Mouse (Mus musculus) liver, embryonic 14.5 days (tissue): ENCODE data around the gene Sh3bgrl3. TPM values are rescaled to one million over a fixed set of nuclear protein-coding genes. Genes with fewer than 3 reads are reported as not detected.

Experiments
- ATAC-seq: fragments of 200-750 bp; cut with Nextera tagmentation; 2 replicates; pipeline ENCODE4 v1.8.0; 2017; ENCODE audit warnings: moderate number of reproducible peaks, mild to moderate bottlenecking, moderate library complexity; ENCODE audit not compliant: insufficient read depth
- DNase-seq, 3 experiments: peaks; one replicate each; pipeline ENCODE4 v3.0.0-alpha.2; 2012 to 2013; ENCODE audit warnings: low read depth in 3 of 3, low spot score in 3 of 3
- H3K27ac ChIP-seq: fragments of 300-500 bp; sonication (generic); 2 replicates; pipeline ENCODE4 v1.5.1; 2014; ENCODE audit warnings: moderate library complexity, mild to moderate bottlenecking, control low read depth, inconsistent platforms
- H3K27me3 ChIP-seq: fragments of 300-500 bp; sonication (generic); 2 replicates; pipeline ENCODE4 v1.6.1; 2014; ENCODE audit warnings: mild to moderate bottlenecking, low read length, moderate library complexity; ENCODE audit not compliant: control insufficient read depth, insufficient read depth
- H3K36me3 ChIP-seq: fragments of 300-500 bp; sonication (generic); replicated peaks from 2 replicates; pipeline ENCODE4 v1.6.1; 2014; ENCODE audit warnings: low read depth; ENCODE audit not compliant: control insufficient read depth, insufficient read depth
- H3K4me1 ChIP-seq, 2 experiments: fragments of 200-500 bp in 1 of 2; fragments of 300-500 bp in 1 of 2; sonication (generic) in 1 of 2; replicated peaks; 2 replicates each; pipeline ENCODE4 v1.6.1; 2012 to 2014; ENCODE audit warnings: antibody characterized with exemption in 1 of 2, inconsistent platforms in 1 of 2, low read length in 1 of 2; ENCODE audit not compliant: control insufficient read depth in 2 of 2, insufficient read depth in 2 of 2
- H3K4me2 ChIP-seq: fragments of 300-500 bp; sonication (generic); 2 replicates; pipeline ENCODE4 v1.6.1; 2014; ENCODE audit warnings: low read depth, mild to moderate bottlenecking, control low read depth, moderate library complexity
- H3K4me3 ChIP-seq, 2 experiments: fragments of 200-500 bp in 1 of 2; fragments of 300-500 bp in 1 of 2; sonication (generic) in 1 of 2; 2 replicates each; pipeline ENCODE4 v1.5.1; 2012 to 2014; ENCODE audit warnings: low read depth in 2 of 2, low read length in 2 of 2, mild to moderate bottlenecking in 2 of 2, control low read depth in 1 of 2, inconsistent platforms in 1 of 2, moderate library complexity in 1 of 2; ENCODE audit not compliant: insufficient read depth in 1 of 2
- H3K9ac ChIP-seq: fragments of 300-500 bp; sonication (generic); replicated peaks from 2 replicates; pipeline ENCODE4 v1.6.1; 2014; ENCODE audit warnings: mild to moderate bottlenecking, control low read depth, moderate library complexity
- H3K9me3 ChIP-seq: fragments of 300-500 bp; sonication (generic); 2 replicates; pipeline ENCODE4 v1.6.1; 2016; ENCODE audit warnings: low read length, mixed read lengths; ENCODE audit not compliant: control insufficient read depth
- CTCF ChIP-seq: IDR thresholded peaks from 2 replicates; pipeline ENCODE4 v1.5.1; 2016; ENCODE audit warnings: antibody characterized with exemption, low read depth, control low read depth
- EP300 ChIP-seq: IDR thresholded peaks from 2 replicates; pipeline ENCODE4 v1.6.1; 2016; ENCODE audit warnings: antibody characterized with exemption, low read depth
- WGBS: fragments of 180-500 bp; shearing (Covaris S2); extraction: QIAGEN DNeasy Blood & Tissue Kit; methylation state at CpG from one replicate; pipeline ENCODE4 v1.1.7; 2014; ENCODE audit not compliant: insufficient replicate concordance; 5-methylcytosine and 5-hydroxymethylcytosine counted together
- polyA plus RNA-seq, 2 experiments: library from polyadenylated mRNA; depleted of rRNA in 1 of 2; stranded (reverse) in 1 of 2; unstranded in 1 of 2; fragments of >200 nt; fragmentation: Nextera tagmentation in 1 of 2; extraction: Ambion mirVana in 1 of 2; gene quantifications; 2 replicates each; pipeline versions ENCODE4 v1.2.1 to v1.2.3; 2012 to 2014

Gene Sh3bgrl3
- polyA plus RNA-seq, 2 experiments: 79.9 to 153 TPM

DNA sequence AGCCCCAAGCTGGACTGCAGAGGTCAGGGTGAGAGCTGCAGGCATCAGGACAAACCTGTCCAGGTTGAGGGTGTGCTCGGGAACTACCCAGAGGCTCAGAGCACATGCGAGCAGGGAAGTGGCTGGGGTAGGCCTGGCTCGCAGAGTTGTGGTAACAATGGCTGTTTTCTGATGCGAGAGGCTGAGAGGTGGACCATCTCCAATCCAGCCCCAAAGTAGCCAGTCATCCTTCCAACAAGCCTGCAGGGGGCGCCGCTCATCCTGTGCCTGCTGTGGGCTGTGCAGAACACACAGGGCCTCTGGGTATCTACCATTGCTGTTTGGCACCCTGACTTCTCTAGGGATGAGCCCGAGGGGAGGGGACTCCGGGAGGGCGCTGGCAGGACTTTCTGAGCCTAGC is 8.9 kb downstream of the Sh3bgrl3 start:
- no peak overlapping the region for H3K9ac ChIP-seq
- no peak overlapping the region for H3K4me2 ChIP-seq
- no peak overlapping the region for H3K4me3 ChIP-seq
- H3K27me3 ChIP-seq: no peaks in the 10 kb centered on the region
- H3K9me3 ChIP-seq: no peaks in the 10 kb centered on the region
- H3K36me3 ChIP-seq: no peaks in the 10 kb centered on the region
- no peak overlapping the region for H3K27ac ChIP-seq
- DNase-seq (no peak), ATAC-seq (peak; percentile 34; the same call in 1 of the 2 replicates)
- H3K4me1 ChIP-seq: peaks cover 0 to 19% of the 10 kb centered on the region in 2 experiments; a peak in 2 of 4 replicates
- WGBS: 41% methylated on average over 9 of the region's 9 CpGs
- TF ChIP-seq EP300 (no peak), CTCF (peak; percentile 85)

DNA sequence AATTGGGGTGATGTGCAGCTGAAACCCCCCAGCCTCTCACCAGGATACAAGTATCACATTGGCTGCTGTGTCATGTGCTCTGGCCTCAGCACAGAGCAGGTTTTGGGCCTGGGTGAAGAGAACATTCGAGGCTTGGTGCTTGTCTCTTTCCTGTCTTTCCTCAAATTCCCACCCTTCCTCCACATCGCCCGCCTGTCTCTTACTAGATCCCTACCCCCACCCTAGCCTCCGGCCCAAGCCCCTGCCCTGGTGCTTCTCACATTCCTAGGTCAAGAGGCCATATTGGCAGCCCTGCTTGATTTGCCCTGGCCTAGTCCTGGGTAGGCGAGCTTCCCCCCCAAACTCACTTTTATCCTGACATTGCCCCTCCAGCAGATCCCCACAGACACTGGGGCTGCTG is 9.5 kb downstream of the Sh3bgrl3 start:
- no peak for DNase-seq
- no peak overlapping the region for H3K4me2 ChIP-seq
- H3K4me3 ChIP-seq: no peak overlapping the region
- WGBS: 57% methylated on average over 5 of the region's 5 CpGs
- H3K9me3 ChIP-seq: no peaks in the 10 kb centered on the region
- no peaks in the 10 kb centered on the region for H3K27me3 ChIP-seq
- ATAC-seq: no peak
- peaks cover 0 to 14% of the 10 kb centered on the region in 2 experiments; a peak in 2 of 4 replicates for H3K4me1 ChIP-seq
- TF ChIP-seq EP300: no peak
- TF ChIP-seq CTCF: no peak
- H3K36me3 ChIP-seq: no peaks in the 10 kb centered on the region
- no peak overlapping the region for H3K9ac ChIP-seq
- no peak overlapping the region for H3K27ac ChIP-seq

DNA sequence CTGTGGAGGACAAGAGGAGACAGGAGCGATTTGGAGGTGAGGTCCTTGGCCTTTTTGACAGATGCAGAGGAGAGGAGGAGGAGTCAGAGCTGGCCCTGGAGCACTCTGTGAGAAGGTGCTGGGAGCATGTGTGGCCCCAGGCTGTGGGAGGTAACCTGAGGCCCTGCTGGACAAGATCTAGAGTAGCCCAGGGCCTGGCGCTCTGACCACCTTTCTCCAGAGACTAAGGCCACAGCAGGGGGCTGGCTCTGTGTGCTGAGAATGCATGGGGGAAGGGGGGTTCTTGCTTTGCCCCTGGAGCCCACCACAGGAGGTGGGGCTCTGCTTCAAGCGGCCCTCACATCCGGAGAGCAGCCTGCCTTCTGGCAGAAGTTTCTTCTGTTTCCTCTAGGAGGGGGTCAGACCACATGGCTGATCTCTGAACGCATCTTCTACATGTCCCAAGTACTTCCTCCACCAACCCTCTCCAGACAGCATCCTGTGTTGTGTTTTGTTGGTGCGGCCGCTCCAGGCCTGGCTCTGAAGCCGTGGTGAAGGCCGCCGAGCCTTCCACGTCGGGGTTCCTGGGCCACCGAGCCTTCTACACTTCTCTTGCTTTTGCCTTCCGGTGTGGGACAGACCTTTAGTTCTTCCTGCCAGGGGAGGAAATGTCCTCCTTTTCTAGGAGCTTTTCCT is 10.3 kb downstream of the Sh3bgrl3 start:
- Histone ChIP-seq H3K9me3 (no peaks in the 10 kb centered on the region), H3K4me1 (peaks cover 0 to 13% of the 10 kb centered on the region in 2 experiments; a peak in 2 of 4 replicates), H3K9ac (no peak overlapping the region), H3K36me3 (no peaks in the 10 kb centered on the region), H3K4me3 (no peak overlapping the region), H3K27me3 (no peaks in the 10 kb centered on the region), H3K27ac (no peak overlapping the region), H3K4me2 (no peak overlapping the region)
- DNase-seq (no peak), ATAC-seq (no peak)
- TF ChIP-seq CTCF: no peak
- no peak for TF ChIP-seq EP300
- WGBS: 35% methylated on average over 14 of the region's 14 CpGs

DNA sequence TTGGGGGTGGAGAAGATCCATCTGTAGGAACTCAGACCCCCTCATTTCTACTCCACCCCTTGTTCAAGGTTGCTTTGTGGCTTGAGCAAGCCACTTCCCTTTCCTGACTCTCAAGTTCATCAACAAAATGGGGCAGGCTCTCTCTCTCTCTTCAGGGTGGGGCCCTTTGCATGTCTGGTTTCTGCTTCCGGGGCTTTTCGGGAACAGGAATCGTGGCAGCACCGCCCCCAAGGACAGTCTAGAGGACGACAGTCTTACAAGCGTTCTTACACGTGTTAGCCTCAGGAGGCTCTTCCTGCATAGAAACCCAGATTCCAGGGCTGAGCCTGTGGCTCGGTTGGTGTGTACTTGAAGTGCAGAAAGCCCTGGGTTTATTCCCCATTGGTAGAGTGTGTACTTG is 11.6 kb downstream of the Sh3bgrl3 start:
- Histone ChIP-seq H3K27ac (no peak overlapping the region), H3K36me3 (no peaks in the 10 kb centered on the region), H3K4me3 (no peak overlapping the region), H3K4me2 (no peak overlapping the region), H3K9ac (no peak overlapping the region), H3K9me3 (no peaks in the 10 kb centered on the region), H3K4me1 (peaks cover 0 to 18% of the 10 kb centered on the region in 2 experiments; a peak in 2 of 4 replicates), H3K27me3 (no peaks in the 10 kb centered on the region)
- no peak for TF ChIP-seq EP300
- no peak for TF ChIP-seq CTCF
- peak in 1 of 3 experiments; percentile 46 for DNase-seq
- WGBS: 11% methylated on average over 8 of the region's 8 CpGs
- ATAC-seq: no peak

DNA sequence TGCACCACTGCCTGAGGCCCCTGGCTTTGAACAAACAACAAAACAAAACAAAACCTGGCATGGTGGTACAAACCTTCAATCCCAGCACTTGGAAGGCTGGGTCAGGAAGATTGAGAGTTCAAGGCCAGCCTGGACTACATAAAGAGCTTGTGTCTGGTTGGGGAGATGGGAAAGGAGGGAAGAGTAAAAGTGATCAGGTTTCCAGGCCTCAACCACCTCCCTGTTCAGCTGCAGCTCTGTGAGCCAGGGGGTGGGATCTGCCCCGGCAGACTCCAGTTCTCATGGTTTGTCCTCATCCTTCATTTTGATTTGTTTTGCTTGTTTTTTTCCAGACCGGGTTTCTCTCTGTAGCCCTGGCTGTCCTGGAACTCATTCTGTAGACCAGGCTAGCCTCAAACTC is 12.1 kb downstream of the Sh3bgrl3 start:
- Histone ChIP-seq H3K27ac (no peak overlapping the region), H3K4me2 (no peak overlapping the region), H3K9ac (no peak overlapping the region), H3K36me3 (no peaks in the 10 kb centered on the region), H3K9me3 (no peaks in the 10 kb centered on the region), H3K27me3 (no peaks in the 10 kb centered on the region), H3K4me3 (no peak overlapping the region), H3K4me1 (peaks cover 2 to 23% of the 10 kb centered on the region in 2 experiments; a peak in 3 of 4 replicates)
- WGBS: 33% methylated on average over 2 of the region's 2 CpGs
- DNase-seq (no peak), ATAC-seq (no peak)
- TF ChIP-seq EP300: no peak
- TF ChIP-seq CTCF: no peak
